Mouse (Mus musculus) left cerebral cortex, adult 18-20 months (tissue): ENCODE measurements around the gene Lekr1. TPM values are rescaled to one million over a fixed set of nuclear protein-coding genes. Genes with fewer than 3 reads are reported as not detected.
A peak's percentile ranks its signal among the peaks of the same experiment; 100 is the strongest.

Experiments
- DNase-seq, 2 experiments: peaks; one replicate each; pipeline ENCODE4 v3.0.0; 2021 to 2022; ENCODE audit warnings: low spot score in 2 of 2, mixed read lengths in 1 of 2
- total RNA-seq, 2 experiments: library from RNA; stranded (reverse); gene quantifications; 2 replicates each; pipeline ENCODE4 v1.2.3; 2021

Lekr1 gene
- total RNA-seq, 2 experiments from 2014 or later, result 6.9 to 7.3 TPM

DNA sequence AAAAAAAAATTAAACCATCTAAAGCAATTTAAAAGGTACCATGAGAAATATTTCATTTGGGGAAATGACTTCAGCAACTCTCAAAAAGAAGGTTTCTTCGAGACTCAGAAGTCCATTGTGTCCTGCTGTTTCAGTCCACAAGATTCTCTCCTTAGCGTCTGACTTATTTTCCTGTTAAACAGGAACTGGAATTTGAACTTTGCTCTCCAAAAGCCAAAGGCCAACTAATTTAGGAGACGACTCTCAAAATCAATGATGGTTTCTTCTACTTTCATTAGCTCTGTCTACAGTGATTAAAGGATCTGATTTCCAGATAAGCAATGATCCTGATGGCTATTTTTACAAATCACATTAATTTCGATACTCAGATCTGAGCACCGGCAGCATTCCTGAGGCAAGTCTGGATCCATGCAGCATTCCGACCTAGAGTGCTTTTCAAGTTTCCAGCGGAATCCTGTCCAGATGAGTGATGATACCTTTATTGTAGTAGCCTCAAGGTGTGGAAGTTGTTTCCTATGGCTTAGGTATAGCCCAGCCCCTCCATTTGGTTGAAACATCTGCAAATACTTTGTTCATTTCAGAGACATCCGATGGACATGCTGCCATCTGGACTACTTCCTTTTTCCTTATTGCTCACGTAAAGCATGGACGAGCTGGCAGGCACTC lies 11.4 kb upstream of the Lekr1 start:
- DNase-seq, result no peak

DNA sequence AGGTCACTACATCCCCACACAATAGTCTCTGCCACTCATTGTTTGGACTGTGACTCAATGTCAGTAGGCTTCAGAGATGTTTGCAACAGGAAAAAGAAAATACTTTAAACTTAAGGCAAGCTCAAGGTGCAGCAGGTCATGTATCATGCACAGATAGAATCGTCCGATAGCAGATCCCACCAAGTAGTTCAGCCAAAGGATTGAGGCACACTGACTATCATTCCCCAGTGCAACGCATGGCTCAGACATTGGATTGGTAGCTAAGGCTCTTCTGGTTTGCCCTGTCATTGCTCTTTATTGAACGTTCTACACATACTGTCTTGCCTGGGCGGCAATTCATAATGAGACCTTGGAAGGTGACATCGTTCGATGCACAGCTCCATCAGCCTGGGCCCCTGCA lies 9.6 kb upstream of the Lekr1 start:
- DNase-seq, result no peak

GRCm38 (mm10) chr3:65656902-65657660 lies 8.9 kb upstream of the Lekr1 start:
- DNase-seq, result no peak

- peak in 1 of 2 experiments; percentile 11 for DNase-seq
Observed at GRCm38 (mm10) chr3:65658081-65658612, 7.9 kb upstream of the Lekr1 start.

- DNase-seq, result peak; percentile 67 to 84
Observed at GRCm38 (mm10) chr3:65658721-65659619, 7.1 kb upstream of the Lekr1 start.

- no peak for DNase-seq
Observed at GRCm38 (mm10) chr3:65659620-65659932, 6.5 kb upstream of the Lekr1 start.

- no peak for DNase-seq
Observed at GRCm38 (mm10) chr3:65660336-65660735, 5.7 kb upstream of the Lekr1 start.

DNA sequence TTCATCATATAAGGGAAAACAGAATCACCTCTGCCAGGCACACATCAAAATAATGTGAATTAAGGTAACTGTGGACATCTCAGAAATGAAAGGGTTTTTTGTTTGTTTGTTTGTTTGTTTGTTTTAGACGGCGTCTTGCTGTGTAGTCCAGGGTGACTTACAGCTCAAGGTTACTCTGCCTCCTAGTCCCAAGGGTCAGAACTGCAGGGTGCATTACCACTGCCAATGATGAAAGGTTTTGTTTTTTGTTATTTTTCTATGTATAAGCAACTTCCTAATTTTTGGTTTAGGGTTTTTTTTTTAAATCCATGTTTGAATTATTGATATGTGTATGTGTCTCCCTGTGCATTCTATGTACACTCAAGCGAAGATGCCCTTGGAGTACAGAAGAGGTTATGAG lies 4.3 kb upstream of the Lekr1 start:
- DNase-seq, result no peak

DNA sequence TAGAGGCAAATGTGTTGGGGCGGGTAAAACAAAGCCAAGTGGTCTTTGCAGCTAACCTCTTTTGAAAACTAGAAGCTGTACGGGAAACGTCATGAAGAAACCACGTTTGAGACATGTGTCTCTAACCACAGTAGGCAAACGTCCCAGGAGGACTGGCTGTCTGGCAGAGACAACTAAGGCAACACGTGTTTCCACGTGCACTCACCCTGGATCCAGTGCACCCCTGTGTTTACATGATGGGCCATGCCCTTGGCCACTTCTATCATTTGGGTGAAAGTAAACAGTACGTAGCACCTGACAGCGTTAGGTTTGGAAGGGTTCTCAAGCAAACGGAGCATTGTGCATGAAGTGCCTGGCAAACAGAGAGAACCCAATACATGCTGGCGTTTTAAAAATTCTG lies 2.9 kb upstream of the Lekr1 start:
- DNase-seq, result no peak

GRCm38 (mm10) chr3:65670216-65670615 lies 4.2 kb downstream of the Lekr1 start:
- DNase-seq, result no peak

DNA sequence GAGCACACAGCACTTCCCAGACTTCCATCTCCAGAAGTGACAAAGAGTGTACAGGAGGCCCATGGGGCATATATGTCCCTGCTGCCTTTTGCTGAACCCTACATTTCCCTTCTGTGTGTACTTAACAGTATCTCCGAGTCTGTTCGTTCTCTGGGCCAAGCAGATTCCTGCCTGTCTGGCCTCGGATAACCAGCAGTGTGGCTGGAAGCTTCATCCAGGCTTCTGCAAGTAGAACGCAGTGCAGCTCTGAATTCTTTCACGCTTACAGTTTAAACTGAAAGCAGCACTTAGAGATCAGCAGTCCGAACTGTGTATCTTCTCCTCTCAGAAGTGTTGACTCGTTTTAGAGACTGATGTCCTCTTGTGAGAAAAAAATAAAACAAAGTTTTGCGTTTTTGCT lies 7.7 kb downstream of the Lekr1 start:
- no peak for DNase-seq

GRCm38 (mm10) chr3:65680612-65681011 lies 14.6 kb downstream of the Lekr1 start:
- DNase-seq, result no peak

DNA sequence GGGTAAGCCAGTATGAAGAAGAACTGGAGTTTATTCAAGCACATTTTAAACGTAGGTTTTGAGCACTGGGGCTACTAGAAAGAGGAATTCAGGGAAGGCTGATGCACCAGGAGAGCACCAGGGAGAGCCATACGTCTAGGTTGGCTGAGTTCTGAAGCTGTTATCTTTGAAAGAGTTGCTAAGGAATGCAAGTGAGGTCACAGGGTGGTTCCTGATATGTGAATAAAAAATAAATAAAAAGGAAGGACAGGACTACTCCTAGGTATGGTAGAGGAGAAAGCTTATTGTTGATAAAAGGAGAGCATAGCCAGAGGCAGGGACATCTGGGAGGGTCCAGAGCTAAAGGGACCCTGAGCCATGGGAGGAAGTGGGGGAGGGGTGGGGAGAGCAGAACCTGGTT lies 23.7 kb downstream of the Lekr1 start:
- DNase-seq, result no peak

GRCm38 (mm10) chr3:65690850-65691249 lies 24.8 kb downstream of the Lekr1 start:
- no peak for DNase-seq

DNA sequence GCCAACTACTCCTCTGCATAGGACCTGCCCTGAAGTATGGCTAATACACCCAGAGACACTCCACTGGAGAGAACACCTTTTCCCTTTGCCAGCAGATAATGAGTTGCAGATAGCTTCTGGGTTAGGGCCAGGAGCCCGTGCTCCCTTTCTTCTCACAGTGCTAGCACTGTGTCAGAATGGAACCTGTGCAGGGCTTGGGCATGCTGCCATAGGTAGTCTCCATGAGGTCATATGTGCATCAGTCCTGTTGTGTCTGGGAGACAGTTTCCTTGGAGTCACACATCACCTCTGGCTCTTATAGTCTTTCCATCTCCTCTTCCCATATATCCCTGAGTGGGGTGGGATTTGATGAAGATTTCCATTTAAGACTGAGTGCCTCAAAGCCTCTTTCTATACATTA lies 33.7 kb downstream of the Lekr1 start:
- DNase-seq, result no peak

GRCm38 (mm10) chr3:65714372-65714771 lies 48.3 kb downstream of the Lekr1 start:
- DNase-seq, result no peak

- no peak for DNase-seq
Observed at GRCm38 (mm10) chr3:65717406-65717805, 51.4 kb downstream of the Lekr1 start.

DNA sequence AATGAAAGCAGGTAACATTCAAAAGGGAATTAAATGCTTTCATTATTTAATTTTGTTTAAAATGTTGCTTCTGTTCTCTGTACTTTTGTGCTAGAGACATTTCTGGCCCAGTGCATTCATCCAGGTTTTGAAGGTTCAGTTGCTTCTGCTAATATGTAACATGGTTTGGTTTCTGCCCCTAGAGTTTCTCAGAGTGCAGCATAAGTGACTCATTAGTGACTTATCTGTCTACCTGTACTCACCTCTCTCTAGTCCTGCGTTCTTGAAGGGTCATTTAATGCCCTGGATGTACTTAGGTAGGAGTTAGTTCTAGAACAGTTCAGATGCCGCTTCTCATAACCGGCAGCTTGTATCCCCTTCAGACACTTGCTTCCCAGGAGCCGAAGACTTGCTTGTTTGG lies 56.9 kb downstream of the Lekr1 start:
- no peak for DNase-seq

DNA sequence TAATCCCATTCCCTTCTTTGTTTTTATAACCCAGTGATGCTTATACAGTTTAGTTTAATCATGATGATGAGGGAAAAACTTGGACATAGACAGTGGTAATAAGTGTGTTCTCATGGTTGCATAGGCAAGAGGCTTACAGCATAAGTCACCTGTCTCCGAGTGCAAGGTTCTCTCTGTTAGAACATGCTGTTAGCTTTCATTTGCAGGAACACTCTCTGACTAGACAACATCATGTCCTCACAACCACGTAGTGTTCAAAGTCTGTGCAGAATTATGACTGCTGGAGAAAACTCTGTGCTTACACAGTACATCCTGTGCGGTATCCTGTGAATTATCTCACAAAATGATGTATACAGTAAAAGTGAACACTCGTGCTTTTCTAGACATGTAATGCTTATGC lies 57.6 kb downstream of the Lekr1 start:
- DNase-seq, result no peak

DNA sequence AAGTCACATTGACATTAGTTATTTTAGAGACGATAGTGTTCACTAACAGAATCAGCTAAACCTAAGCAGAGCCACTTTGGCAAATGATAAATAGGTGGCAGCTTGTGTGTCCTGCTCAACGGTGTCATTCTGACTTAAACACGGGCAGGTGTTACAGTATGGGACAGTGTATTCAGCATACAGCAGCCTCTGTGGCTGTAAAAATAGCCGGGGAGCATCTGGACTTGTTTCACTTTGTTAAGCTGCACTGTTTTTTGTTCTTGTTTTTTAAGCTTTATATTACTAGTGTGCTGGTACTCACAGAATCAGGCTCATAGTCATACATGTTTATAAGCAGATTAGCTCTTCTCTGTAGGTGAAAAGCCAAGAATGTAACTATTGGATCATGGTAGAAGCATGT lies 71.8 kb downstream of the Lekr1 start:
- no peak for DNase-seq

DNA sequence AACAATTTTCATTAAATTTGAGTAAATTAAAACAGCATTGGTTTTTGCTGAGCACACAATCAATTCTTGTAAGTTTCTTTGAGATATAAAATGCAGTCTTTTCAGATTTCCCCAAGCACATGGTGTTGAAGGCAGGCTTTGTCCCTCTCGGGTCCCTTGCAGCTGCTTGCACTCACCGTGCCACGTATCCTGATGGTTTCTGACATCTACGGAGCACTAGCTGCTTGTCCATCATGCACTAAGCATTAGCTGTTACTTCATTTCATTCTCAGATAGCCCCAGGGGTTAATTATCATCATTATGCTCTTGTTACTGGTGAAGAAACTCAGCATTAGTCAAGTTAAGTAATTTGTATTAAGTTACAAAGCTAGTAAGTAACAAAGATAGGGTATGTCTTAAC lies 78.9 kb downstream of the Lekr1 start:
- no peak for DNase-seq
